Mouse (Mus musculus) forebrain, embryonic 14.5 days (tissue): ENCODE measurements around the gene Rnd1. TPM values are rescaled to one million over a fixed set of nuclear protein-coding genes. Genes with fewer than 3 reads are reported as not detected.
A peak's percentile ranks its signal among the peaks of the same experiment; 100 is the strongest.

Experiments
- ATAC-seq: fragments of 200-750 bp; cut with Nextera tagmentation; 2 replicates; pipeline ENCODE4 v1.8.0; 2017; ENCODE audit warnings: mild to moderate bottlenecking, moderate library complexity
- DNase-seq: peaks from one replicate; pipeline ENCODE4 v3.0.0-alpha.2; 2015; ENCODE audit warnings: low spot score
- H3K27ac ChIP-seq: fragments of 300-500 bp; sonication (generic); 2 replicates; pipeline ENCODE4 v1.5.1; 2014; ENCODE audit warnings: low read depth, mild to moderate bottlenecking, control low read depth, low read length, moderate library complexity
- H3K27me3 ChIP-seq: fragments of 300-500 bp; sonication (generic); replicated peaks from 2 replicates; pipeline ENCODE4 v1.6.1; 2014; ENCODE audit warnings: low read length, control low read depth, mixed read lengths; ENCODE audit not compliant: control insufficient read depth, insufficient read depth
- H3K36me3 ChIP-seq: fragments of 300-500 bp; sonication (generic); 2 replicates; pipeline ENCODE4 v1.6.1; 2014; ENCODE audit warnings: low read length, control low read depth; ENCODE audit not compliant: control insufficient read depth, insufficient read depth
- H3K4me1 ChIP-seq: fragments of 300-500 bp; sonication (generic); 2 replicates; pipeline ENCODE4 v1.6.1; 2014; ENCODE audit warnings: antibody characterized with exemption, low read length, control low read depth; ENCODE audit not compliant: control insufficient read depth, insufficient read depth
- H3K4me2 ChIP-seq: fragments of 300-500 bp; sonication (generic); 2 replicates; pipeline ENCODE4 v1.6.1; 2014; ENCODE audit warnings: mild to moderate bottlenecking, control low read depth, low read length
- H3K4me3 ChIP-seq: fragments of 300-500 bp; sonication (generic); 2 replicates; pipeline ENCODE4 v1.5.1; 2014; ENCODE audit warnings: low read depth, low read length, control low read depth
- H3K9ac ChIP-seq: fragments of 300-500 bp; sonication (generic); 2 replicates; pipeline ENCODE4 v1.6.1; 2014; ENCODE audit warnings: mild to moderate bottlenecking, low read length, control low read depth, moderate library complexity
- H3K9me3 ChIP-seq: fragments of 300-500 bp; sonication (generic); replicated peaks from 2 replicates; pipeline ENCODE4 v1.6.1; 2016; ENCODE audit warnings: low read length, control low read depth, mixed read lengths; ENCODE audit not compliant: control insufficient read depth
- WGBS: fragments of 180-500 bp; shearing (Covaris S2); extraction: QIAGEN DNeasy Blood & Tissue Kit; methylation state at CpG from one replicate; pipeline ENCODE4 v1.1.7; 2014; 5-methylcytosine and 5-hydroxymethylcytosine counted together
- polyA plus RNA-seq: library from polyadenylated mRNA; unstranded; fragments of >200 nt; fragmentation: Nextera tagmentation; extraction: Ambion mirVana; gene quantifications from 2 replicates; pipeline ENCODE4 v1.2.1, GENCODE M21; 2014

Rnd1 gene
- polyA plus RNA-seq, 1 experiment from 2014 or later = 6.3 TPM

DNA sequence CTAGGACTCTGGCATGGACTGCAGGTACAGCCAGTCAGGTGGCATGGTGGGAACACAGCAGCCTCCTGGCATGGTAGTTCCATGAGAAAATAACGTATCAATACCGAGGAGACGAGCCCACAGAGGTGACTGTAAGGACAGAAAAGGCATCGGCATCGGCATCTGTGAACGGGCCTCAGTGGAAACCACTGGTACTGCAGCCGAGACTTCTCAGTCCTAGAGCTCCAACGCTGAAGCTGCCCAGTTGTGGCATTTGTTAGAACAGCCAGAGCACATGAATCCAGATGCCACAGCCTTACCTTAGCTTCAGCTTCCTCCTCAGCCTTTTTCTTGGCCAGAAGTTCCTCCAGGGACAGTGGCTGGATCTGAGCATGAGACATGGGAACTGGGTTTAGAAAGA lies 25.1 kb downstream of the Rnd1 start:
- 96% methylated on average over 8 of the region's 8 CpGs for WGBS
- no peaks in the 10 kb centered on the region for H3K27me3 ChIP-seq
- no peak overlapping the region for H3K4me2 ChIP-seq
- H3K4me1 ChIP-seq = no peaks in the 10 kb centered on the region
- no peak overlapping the region for H3K4me3 ChIP-seq
- no peak overlapping the region for H3K27ac ChIP-seq
- H3K36me3 ChIP-seq = peaks cover 100% of the 10 kb centered on the region
- no peak for ATAC-seq
- no peak for DNase-seq
- H3K9me3 ChIP-seq = no peaks in the 10 kb centered on the region
- H3K9ac ChIP-seq = no peak overlapping the region

DNA sequence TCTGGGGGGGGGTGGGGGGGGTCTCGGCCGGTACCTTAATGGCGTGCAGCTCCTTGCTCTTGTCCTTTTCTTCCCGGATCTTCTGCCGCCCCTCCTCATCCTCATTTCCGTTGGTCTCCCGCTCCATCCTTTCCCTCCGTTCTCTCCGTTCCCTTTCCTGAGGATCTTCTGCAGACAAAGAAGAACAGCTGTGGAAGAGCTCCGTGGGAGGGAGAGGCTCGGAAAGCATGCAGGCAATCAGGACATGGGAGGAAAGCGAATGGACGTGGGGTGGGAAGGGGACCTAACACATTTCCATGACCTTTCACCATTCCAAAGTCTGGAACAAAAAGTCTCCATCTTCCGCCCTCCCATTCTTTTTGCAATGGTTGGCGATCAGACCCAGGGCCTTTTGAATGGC lies 25.8 kb downstream of the Rnd1 start:
- ATAC-seq = no peak

DNA sequence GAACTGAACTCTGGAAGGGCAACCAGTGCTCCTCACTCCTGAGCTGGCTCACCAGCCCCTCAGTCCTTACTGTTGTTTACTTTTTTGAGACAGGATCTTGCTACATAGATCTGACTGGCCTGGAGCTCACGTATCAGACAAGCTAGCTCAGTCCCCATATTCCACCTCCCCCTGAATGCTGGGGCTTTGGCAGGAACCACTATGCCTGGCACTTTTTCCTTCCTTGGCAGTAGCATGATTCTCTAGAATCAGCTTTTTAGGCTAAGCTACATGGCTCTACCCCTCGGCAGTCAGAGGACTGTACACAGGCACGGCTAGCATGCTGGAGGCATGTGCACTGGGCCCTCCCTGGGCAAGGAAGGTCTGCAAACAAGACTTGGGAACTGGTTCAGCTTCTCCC lies 29.2 kb downstream of the Rnd1 start:
- no peaks in the 10 kb centered on the region for H3K27me3 ChIP-seq
- H3K9me3 ChIP-seq = no peaks in the 10 kb centered on the region
- DNase-seq (no peak), ATAC-seq (no peak)
- no peak overlapping the region for H3K4me3 ChIP-seq
- 84% methylated on average over 3 of the region's 3 CpGs for WGBS
- H3K4me1 ChIP-seq = no peaks in the 10 kb centered on the region
- H3K27ac ChIP-seq = no peak overlapping the region
- peaks cover 100% of the 10 kb centered on the region for H3K36me3 ChIP-seq
- H3K9ac ChIP-seq = no peak overlapping the region
- H3K4me2 ChIP-seq = no peak overlapping the region

More for the DNA sequence above, 25.8 kb downstream of the Rnd1 start:
- DNase-seq = no peak
- H3K9me3 ChIP-seq = no peaks in the 10 kb centered on the region
- no peak overlapping the region for H3K27ac ChIP-seq
- 94% methylated on average over 15 of the region's 15 CpGs for WGBS
- H3K4me3 ChIP-seq = no peak overlapping the region
- H3K36me3 ChIP-seq = peaks cover 100% of the 10 kb centered on the region
- H3K4me2 ChIP-seq = no peak overlapping the region
- H3K4me1 ChIP-seq = no peaks in the 10 kb centered on the region
- H3K9ac ChIP-seq = no peak overlapping the region
- H3K27me3 ChIP-seq = no peaks in the 10 kb centered on the region

DNA sequence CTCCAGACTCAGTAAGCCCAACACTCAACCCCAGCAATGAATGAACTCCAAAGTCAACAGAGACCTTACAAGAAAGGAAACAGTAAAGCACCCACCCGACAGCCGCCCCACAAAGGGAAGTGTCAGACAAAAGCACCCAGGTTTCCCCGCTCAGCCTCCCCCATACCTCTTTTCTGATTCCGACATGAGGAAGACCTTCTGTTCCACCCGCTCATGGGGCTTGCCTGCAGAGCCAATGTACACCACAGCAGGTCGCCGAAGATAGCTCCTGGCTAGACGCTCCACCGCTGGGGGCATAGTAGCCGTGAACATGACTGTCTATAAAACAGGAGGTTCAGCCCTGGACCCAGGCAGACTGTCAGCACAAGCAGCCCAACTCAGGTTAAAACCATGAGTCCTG lies 30.0 kb downstream of the Rnd1 start:
- WGBS = 91% methylated on average over 10 of the region's 10 CpGs
- Histone ChIP-seq H3K27me3 (no peaks in the 10 kb centered on the region), H3K4me1 (no peaks in the 10 kb centered on the region), H3K9me3 (no peaks in the 10 kb centered on the region), H3K27ac (no peak overlapping the region; the same call in 1 of the 2 replicates), H3K9ac (no peak overlapping the region), H3K4me3 (no peak overlapping the region), H3K36me3 (peaks cover 100% of the 10 kb centered on the region), H3K4me2 (no peak overlapping the region)
- ATAC-seq (no peak), DNase-seq (no peak)

DNA sequence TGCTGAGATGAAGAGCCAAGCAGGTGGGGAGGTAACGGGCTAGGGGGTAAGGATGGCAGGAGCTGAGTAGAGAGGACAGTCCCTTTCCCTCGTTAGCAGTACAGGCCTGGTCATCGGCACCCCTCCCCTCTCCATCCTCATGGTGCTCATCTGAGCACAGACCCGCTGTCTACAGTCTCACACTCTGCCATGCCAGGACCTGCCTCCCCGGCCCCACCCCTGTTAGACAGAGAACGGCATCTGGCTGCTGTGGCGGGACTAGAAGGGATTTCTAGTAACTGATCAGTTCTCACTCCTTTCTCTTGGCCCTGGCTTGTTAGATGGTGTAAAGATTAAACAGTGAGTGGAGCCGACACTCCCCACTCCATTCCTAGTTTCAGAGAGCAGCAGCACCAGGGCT lies 30.5 kb downstream of the Rnd1 start:
- Histone ChIP-seq H3K9me3 (no peaks in the 10 kb centered on the region), H3K27me3 (no peaks in the 10 kb centered on the region), H3K27ac (no peak overlapping the region), H3K36me3 (peaks cover 100% of the 10 kb centered on the region), H3K9ac (no peak overlapping the region), H3K4me2 (no peak overlapping the region), H3K4me3 (no peak overlapping the region), H3K4me1 (no peaks in the 10 kb centered on the region)
- DNase-seq (no peak), ATAC-seq (no peak)
- WGBS = 81% methylated on average over 8 of the region's 8 CpGs

DNA sequence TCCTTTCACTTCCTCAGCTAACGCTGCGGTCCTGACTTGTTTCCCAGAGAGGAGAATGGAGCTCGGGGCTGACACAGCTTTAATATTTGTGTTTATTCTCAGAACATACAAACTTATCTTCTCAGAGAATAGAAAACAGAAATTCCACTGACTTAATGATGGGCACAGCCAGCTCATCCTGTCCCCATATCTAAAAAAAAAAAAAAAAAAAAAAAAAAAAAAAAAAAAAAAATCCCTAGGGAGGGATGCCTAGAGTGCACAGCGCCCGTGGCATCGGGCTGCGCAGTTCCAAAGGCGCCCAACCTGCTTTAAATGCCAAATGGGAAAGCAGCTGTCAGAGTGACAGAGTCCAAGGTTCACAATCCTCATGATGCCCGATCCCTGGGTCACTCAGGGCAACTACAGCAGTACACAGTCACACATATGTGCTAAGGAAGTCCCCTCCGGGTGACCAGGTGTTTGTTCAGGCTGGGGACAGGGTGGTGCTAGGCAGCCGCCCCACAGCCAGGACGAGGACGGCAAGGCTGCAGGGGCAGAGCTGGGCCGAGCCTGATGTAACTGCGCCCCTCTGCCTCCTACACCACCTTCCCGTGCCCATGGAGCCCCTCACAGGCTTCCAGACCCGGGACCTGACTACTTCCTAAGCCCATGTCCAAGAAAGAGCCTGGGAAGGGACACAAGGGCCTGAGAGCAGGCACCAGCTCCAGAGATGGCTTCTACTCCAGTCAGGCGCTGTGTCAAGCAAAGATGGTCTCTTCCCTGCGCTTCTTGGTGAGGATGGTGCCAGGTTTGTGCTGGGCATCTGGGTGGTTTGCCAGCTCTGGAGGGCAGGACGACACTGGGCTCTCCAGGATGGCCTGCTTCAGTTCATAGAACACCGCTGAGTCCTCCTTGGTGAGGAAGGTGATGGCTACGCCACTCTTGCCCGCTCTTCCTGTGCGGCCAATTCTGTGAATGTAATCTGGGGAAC lies 31.9 kb downstream of the Rnd1 start:
- Histone ChIP-seq H3K9ac (no peak overlapping the region), H3K4me1 (no peaks in the 10 kb centered on the region), H3K36me3 (peaks cover 100% of the 10 kb centered on the region), H3K9me3 (no peaks in the 10 kb centered on the region), H3K27ac (0 out of 2 replicates have a peak overlapping the region, but pooled peaks have one; percentile 3), H3K27me3 (no peaks in the 10 kb centered on the region), H3K4me2 (no peak overlapping the region), H3K4me3 (no peak overlapping the region)
- DNase-seq (no peak), ATAC-seq (peak; percentile 25; the same call in 1 of the 2 replicates)
- WGBS = 89% methylated on average over 24 of the region's 24 CpGs

DNA sequence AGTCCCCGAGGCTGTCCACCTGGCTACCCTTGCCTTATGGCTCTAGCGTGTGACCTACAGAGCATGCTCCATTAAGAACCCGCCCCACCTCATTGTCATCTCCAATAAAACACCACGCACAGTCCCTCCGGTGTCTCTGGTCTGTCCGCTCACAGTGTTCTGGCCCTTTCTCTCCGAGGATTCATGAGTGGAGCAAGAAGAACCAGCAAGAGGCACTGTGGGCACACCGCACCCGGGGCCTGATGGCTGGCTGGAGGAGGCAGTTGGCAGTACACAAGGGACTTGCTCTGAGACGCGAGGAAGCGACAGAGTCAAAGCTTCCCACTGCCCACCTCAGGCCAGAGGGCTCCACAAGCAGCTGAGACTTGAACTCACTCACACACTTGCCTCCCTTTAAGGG lies 32.9 kb downstream of the Rnd1 start:
- Histone ChIP-seq H3K4me3 (no peak overlapping the region), H3K27ac (no peak overlapping the region), H3K4me1 (no peaks in the 10 kb centered on the region), H3K4me2 (no peak overlapping the region), H3K9ac (no peak overlapping the region), H3K27me3 (no peaks in the 10 kb centered on the region), H3K9me3 (no peaks in the 10 kb centered on the region), H3K36me3 (peaks cover 100% of the 10 kb centered on the region)
- ATAC-seq (0 out of 2 replicates have a peak, but pooled peaks have one; percentile 3), DNase-seq (no peak)
- whole genome bisulfite sequencing = 90% methylated on average over 12 of the region's 12 CpGs

DNA sequence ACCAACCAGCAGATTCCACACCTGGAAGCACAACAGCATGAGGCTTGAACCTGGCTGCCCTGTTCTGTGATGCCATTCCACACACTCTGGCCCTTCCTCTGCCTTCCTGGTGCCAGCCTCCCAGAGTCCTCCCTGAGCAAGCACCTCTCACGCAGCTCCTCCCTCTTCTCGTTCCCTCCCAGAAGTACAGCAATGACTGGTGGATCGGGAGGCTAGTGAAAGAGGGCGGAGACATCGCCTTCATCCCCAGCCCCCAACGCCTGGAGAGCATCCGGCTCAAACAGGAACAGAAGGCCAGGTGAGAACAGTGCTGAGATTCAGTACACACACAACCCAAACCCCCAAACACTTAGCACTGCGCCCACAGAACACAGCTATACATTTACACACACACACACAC lies 37.1 kb downstream of the Rnd1 start:
- no peaks in the 10 kb centered on the region for H3K27me3 ChIP-seq
- no peaks in the 10 kb centered on the region for H3K9me3 ChIP-seq
- no peak overlapping the region for H3K4me3 ChIP-seq
- no peak overlapping the region for H3K9ac ChIP-seq
- ATAC-seq (no peak), DNase-seq (no peak)
- peaks cover 19% of the 10 kb centered on the region for H3K4me1 ChIP-seq
- no peak overlapping the region for H3K27ac ChIP-seq
- WGBS = 25% methylated on average over 8 of the region's 8 CpGs
- H3K36me3 ChIP-seq = peaks cover 65% of the 10 kb centered on the region
- no peak overlapping the region for H3K4me2 ChIP-seq

DNA sequence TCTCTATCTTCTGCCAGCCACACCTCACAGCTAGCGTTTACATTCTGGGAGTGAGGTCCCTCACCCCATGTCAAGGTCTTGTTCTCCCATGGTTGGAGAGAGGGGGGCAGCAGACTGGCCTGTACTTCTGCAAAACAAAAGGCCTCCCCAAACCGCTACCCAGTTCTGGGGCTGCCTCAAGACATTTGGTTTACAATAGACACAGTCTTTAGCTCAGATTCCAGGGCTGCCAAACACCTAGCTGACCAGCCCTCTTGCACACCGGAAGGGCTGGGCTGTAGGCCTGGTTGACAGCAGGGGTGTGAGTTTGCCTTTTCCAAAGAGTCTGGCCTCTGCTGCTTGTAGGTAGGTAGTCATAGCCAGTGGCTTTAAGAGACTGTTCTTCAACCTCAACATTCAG lies 40.1 kb downstream of the Rnd1 start:
- Histone ChIP-seq H3K4me3 (0 out of 2 replicates have a peak overlapping the region, but pooled peaks have one; percentile 81), H3K27me3 (no peaks in the 10 kb centered on the region), H3K27ac (no peak overlapping the region), H3K4me2 (peak overlapping the region; percentile 87), H3K36me3 (peaks cover 35% of the 10 kb centered on the region), H3K9me3 (no peaks in the 10 kb centered on the region), H3K9ac (peak overlapping the region; percentile 40; the same call in 1 of the 2 replicates), H3K4me1 (peaks cover 31% of the 10 kb centered on the region)
- ATAC-seq (no peak), DNase-seq (no peak)
- 23% methylated on average over 3 of the region's 3 CpGs for WGBS
